Mouse (Mus musculus) heart, postnatal 25 days (tissue): ENCODE results near the gene Ovol2. TPM values are rescaled to one million over a fixed set of nuclear protein-coding genes. Genes with fewer than 3 reads are reported as not detected.

Experiments used
- DNase-seq: peaks from one replicate; pipeline ENCODE4 v3.0.0; 2022; ENCODE audit warnings: low spot score
- intact Hi-C: fragments of 180-260 bp; cut with DNase I; formaldehyde crosslinking; loops from one replicate; pipeline ENCODE4 v1.15.1; 2025
- total RNA-seq, 2 experiments: library from RNA; stranded (reverse); gene quantifications; 2 replicates each; pipeline ENCODE4 v1.2.3; 2021

Gene Ovol2
- total RNA-seq, 2 experiments from 2014 or later, result not detected

GRCm38 (mm10) chr2:144269679-144270475 lies 62.1 kb downstream of the Ovol2 start:
- intact Hi-C loops, result loop anchor here (5.0 kb wide), 2 partner anchors 97 to 263 kb away; partner anchors contain the start of genes Kat14 and Pet117
- no peak for DNase-seq

DNA sequence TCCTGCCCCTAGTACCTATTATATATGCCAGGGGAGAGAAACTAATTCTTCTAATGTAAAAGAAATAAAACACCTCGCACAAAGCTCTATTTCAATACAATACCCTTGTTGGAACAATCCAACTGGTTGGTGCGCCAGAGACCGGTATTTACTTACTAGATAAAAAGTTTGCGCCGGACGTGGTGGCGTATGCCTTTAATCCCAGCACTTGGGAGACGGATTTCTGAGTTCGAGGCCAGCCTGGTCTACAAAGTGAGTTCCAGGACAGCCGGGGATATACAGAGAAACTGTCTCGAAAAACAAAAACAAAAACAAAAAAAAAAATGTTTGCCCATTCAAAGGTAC lies 62.7 kb downstream of the Ovol2 start:
- intact Hi-C loops, result no loop called here
- DNase-seq, result no peak

GRCm38 (mm10) chr2:144268446-144269305 lies 63.3 kb downstream of the Ovol2 start:
- intact Hi-C loops, result no loop called here
- no peak for DNase-seq

- no peak for DNase-seq
- intact Hi-C loops, result no loop called here
These were observed 64.3 kb downstream of the Ovol2 start for GRCm38 (mm10) chr2:144267731-144268015.

- no peak for DNase-seq
These were observed 64.8 kb downstream of the Ovol2 start for GRCm38 (mm10) chr2:144267004-144267730.

DNA sequence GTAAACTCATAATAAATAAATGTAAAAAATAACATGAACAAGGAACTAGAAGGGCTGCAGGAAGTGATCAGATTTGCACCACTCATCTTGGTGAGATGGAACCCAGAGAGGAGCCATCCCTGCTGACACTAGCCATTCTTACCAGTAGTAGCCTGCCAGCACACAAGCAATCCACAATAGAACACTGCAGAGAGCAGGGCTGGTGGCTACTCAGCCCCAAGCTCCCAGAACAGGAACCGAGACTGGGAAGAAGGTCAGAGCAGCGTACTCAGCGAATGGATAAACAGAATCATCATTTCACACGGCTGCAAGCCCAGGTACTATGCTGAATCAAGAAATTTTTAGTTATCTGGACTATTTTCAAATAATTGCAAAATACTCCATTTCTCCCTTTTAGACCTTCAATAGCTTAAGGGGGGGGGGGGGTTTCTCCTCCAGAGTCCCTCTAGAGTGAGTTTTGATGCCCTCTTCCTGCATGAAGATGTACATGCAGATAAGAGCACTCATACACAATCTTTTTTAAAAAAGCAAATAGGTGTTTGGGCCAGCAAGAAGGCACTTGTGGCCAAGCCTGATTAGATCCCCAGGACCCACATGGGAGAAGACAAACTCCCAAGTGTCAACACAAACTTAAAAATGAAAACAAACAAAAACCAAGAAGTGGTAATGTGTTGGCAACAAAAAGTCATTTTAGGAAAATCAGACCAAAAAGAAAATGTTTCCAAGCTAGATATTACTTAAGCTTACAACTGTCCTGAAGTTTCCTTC lies 65.8 kb downstream of the Ovol2 start:
- DNase-seq, result no peak
- intact Hi-C loops, result no loop called here

More at GRCm38 (mm10) chr2:144267004-144267730, 64.8 kb downstream of the Ovol2 start:
- intact Hi-C loops, result no loop called here

DNA sequence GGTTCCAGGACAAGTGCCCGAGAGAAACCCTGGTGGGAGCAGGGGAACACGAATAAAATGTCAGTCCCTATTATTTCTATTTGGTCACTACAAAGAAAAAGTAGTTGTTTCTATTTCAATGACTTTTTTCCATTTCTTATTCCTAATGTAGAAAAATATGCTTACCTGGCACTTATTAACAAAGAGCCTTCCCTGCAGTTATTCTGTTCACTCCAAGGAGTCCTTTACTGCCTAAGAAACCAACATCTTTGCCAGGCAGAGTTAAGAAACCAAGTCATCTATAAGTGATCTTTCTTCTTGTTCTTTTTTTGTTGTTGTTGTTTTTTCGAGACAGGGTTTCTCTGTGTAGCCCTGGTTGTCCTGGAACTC lies 66.8 kb downstream of the Ovol2 start:
- no peak for DNase-seq
- intact Hi-C loops, result no loop called here

- intact Hi-C loops, result no loop called here
- no peak for DNase-seq
These were observed 67.4 kb downstream of the Ovol2 start for GRCm38 (mm10) chr2:144264398-144265119.

GRCm38 (mm10) chr2:144262837-144263236 lies 69.1 kb downstream of the Ovol2 start:
- DNase-seq, result no peak
- intact Hi-C loops, result no loop called here

Other genes starting within 250 kb of the Ovol2 start
- gene Mgme1, start 61.5 kb downstream of the Ovol2 start, total RNA-seq, result 10 to 100 TPM; 12.3 to 12.4 TPM
- gene Snx5, start 61.2 kb downstream of the Ovol2 start, total RNA-seq, result 10 to 100 TPM; 47.7 to 48.8 TPM
- gene Kat14, start 36.8 kb upstream of the Ovol2 start, total RNA-seq, result 10 to 100 TPM; 21.2 to 21.5 TPM
- 1 to 10 TPM; 8.0 to 9.4 TPM for gene Pet117, start 36.9 kb upstream of the Ovol2 start, total RNA-seq
- 1 to 10 TPM in 1 of 2 experiments, under 1 TPM in 1; 0.70 to 2.1 TPM for gene Dzank1, start 195.3 kb upstream of the Ovol2 start, total RNA-seq
- 10 to 100 TPM; 10.6 to 10.8 TPM for gene Polr3f, start 195.6 kb upstream of the Ovol2 start, total RNA-seq
- gene Rbbp9, start 218.7 kb upstream of the Ovol2 start, total RNA-seq, result 10 to 100 TPM; 10.4 to 12.1 TPM
- gene Sec23b, start 224.1 kb upstream of the Ovol2 start, total RNA-seq, result 10 to 100 TPM; 22.5 to 28.1 TPM